Mouse (Mus musculus): Measurements from ENCODE around the gene Gm765. TPM values are rescaled to one million over a fixed set of nuclear protein-coding genes. Genes with fewer than 3 reads are reported as not detected.

Gm765 gene
- total RNA-seq, 2 experiments from 2014 or later = not detected

DNA sequence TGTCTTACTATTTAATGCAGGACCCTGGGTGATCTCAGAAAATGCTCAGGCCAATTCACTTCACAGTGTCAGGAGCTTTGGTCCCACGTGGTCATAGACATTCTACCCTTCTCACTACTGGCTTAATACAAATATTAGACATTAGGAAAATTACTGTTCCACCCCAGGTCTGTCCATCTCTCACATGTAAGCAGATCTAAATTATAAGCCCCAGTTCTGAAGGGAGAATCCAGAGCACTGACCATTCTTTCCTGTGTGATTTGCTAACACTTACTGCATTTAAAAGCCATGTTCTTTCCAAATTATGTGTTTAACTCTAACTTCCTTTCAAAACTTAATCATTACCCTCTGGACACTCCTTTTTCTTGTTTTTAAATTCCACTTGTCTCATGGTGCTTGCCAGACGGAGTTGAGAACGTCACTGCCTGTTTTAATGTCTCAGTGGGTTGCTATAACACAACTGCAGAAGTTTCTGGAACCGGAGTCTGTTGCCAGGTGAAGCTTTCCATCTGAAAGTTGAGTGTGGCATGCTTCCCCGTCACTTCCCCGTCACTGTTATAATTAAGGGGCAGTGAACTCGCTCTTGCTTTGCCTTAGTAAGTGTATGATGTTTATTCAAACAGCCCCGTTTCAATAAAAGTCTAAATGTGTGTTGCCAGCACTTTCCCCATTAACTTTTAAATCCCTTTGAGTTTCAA, 151.7 kb downstream of the Gm765 start:
- no peak overlapping the region for H3K4me3 ChIP-seq
- no peak for TF ChIP-seq CTCF (conservative IDR thresholded peaks at IDR 0.05)
- H3K27ac ChIP-seq = no peak overlapping the region
- no peak for DNase-seq (ENCODE audit: low spot score in 2 of 2)
